Mouse (Mus musculus) limb, embryonic 12.5 days (tissue): ENCODE data around the gene Cxcl14. TPM values are rescaled to one million over a fixed set of nuclear protein-coding genes. Genes with fewer than 3 reads are reported as not detected.
A peak's percentile ranks its signal among the peaks of the same experiment; 100 is the strongest.

Source experiments
- ATAC-seq: fragments of 200-750 bp; cut with Nextera tagmentation; 2 replicates; pipeline ENCODE4 v1.8.0; 2017; ENCODE audit warnings: low read depth, moderate TSS enrichment; ENCODE audit not compliant: insufficient number of reproducible peaks, insufficient read depth, low FRiP score, low TSS enrichment
- H3K27ac ChIP-seq: fragments of 300-500 bp; sonication (generic); 2 replicates; pipeline ENCODE4 v1.5.1; 2016; ENCODE audit warnings: mild to moderate bottlenecking, moderate library complexity
- H3K27me3 ChIP-seq: fragments of 300-500 bp; sonication (generic); 2 replicates; pipeline ENCODE4 v1.6.1; 2016; ENCODE audit warnings: mild to moderate bottlenecking, moderate library complexity
- H3K36me3 ChIP-seq: fragments of 300-500 bp; sonication (generic); 2 replicates; pipeline ENCODE4 v1.6.1; 2016; ENCODE audit warnings: mild to moderate bottlenecking, moderate library complexity
- H3K4me1 ChIP-seq: fragments of 300-500 bp; sonication (generic); replicated peaks from 2 replicates; pipeline ENCODE4 v1.6.1; 2016
- H3K4me2 ChIP-seq: fragments of 300-500 bp; sonication (generic); 2 replicates; pipeline ENCODE4 v1.6.1; 2016; ENCODE audit warnings: mild to moderate bottlenecking, moderate library complexity
- H3K4me3 ChIP-seq: fragments of 300-500 bp; sonication (generic); replicated peaks from 2 replicates; pipeline ENCODE4 v1.5.1; 2016; ENCODE audit warnings: mild to moderate bottlenecking
- H3K9ac ChIP-seq: fragments of 300-500 bp; sonication (generic); replicated peaks from 2 replicates; pipeline ENCODE4 v1.6.1; 2016; ENCODE audit warnings: mild to moderate bottlenecking, moderate library complexity
- H3K9me3 ChIP-seq: fragments of 300-500 bp; sonication (generic); 2 replicates; pipeline ENCODE4 v1.6.1; 2016; ENCODE audit warnings: mild to moderate bottlenecking, moderate library complexity
- WGBS: fragments of 180-500 bp; shearing (Covaris S2); methylation state at CpG from one replicate; pipeline ENCODE4 v1.1.7; 2016; 5-methylcytosine and 5-hydroxymethylcytosine counted together
- polyA plus RNA-seq: library from polyadenylated mRNA; unstranded; fragments of >200 nt; fragmentation: Nextera tagmentation; extraction: Ambion mirVana; gene quantifications from 2 replicates; pipeline ENCODE4 v1.2.1, GENCODE M21; 2016

The Cxcl14 gene
- polyA plus RNA-seq, 1 experiment from 2014 or later = 342 TPM

DNA sequence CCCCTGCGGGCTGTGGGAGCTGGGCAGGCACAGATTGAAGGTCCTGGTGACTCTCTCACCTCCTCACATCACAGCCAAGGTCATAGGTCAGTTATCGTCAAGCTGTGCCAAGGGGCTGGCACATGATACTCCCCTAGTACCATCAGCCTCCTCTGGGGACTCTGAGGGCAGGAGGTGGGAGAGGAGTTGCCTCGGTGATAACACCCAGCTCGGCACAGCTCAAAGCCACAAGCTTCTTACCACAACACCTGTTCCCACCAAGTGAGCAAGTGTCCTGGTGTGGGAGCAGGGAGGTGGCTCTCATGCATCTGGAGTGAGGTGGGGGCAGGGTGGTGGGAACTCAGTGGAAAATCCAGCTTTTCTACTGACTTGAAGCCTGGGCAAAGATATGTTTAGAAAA is 34.1 kb downstream of the Cxcl14 start:
- no peak for ATAC-seq
- H3K27ac ChIP-seq = no peak overlapping the region
- no peak overlapping the region for H3K4me3 ChIP-seq
- H3K9me3 ChIP-seq = peaks cover 4% of the 10 kb centered on the region; the same call in 1 of the 2 replicates
- 41% methylated on average over 4 of the region's 4 CpGs for WGBS
- H3K9ac ChIP-seq = no peak overlapping the region
- H3K4me1 ChIP-seq = peaks cover 10% of the 10 kb centered on the region
- H3K36me3 ChIP-seq = no peaks in the 10 kb centered on the region
- peaks cover 67% of the 10 kb centered on the region for H3K27me3 ChIP-seq
- no peak overlapping the region for H3K4me2 ChIP-seq

DNA sequence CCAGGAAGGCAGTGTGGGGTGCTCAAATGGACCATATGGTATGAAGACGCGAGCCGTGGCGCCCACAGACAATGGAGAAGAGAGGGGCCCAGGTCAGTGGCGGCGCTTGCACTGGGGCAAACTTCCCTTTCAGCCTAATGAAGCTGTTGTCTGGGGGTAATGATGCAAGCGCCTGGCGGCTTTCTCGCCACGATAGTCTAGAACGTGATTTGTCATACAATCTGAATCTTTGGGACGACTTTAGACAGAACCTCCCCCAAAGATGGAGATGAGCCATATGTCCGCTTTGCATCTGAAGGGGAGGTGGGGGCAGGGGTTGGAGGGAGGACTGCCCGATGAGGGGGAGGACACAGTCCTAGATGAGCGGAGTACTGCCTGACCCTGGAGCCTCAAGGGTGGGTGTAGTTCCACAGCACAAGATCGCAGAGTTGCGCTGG is 36.0 kb downstream of the Cxcl14 start:
- peaks cover 82% of the 10 kb centered on the region for H3K27me3 ChIP-seq
- H3K9me3 ChIP-seq = peaks cover 4% of the 10 kb centered on the region; the same call in 1 of the 2 replicates
- H3K27ac ChIP-seq = no peak overlapping the region
- no peak overlapping the region for H3K4me3 ChIP-seq
- no peak for ATAC-seq
- no peaks in the 10 kb centered on the region for H3K36me3 ChIP-seq
- no peak overlapping the region for H3K9ac ChIP-seq
- H3K4me2 ChIP-seq = no peak overlapping the region
- H3K4me1 ChIP-seq = peaks cover 10% of the 10 kb centered on the region
- WGBS = under 1% methylated on average over 17 of the region's 17 CpGs

DNA sequence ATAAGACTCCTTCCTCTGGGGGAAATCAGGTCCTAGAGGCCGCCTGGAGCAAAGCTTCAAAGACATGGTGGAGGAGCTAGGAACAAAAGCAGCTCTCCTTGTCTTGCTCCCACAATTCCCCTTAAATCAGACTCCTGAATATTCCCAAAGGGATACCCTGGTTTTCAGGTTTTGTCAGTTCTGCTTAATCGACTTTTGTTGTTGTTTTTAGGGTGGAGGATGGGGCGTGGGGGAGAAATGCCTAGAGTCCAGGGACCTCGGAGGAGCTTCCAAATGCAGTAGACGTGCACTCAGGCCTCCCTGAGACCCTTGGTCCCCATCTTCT is 36.5 kb downstream of the Cxcl14 start:
- no peak overlapping the region for H3K4me2 ChIP-seq
- no peak overlapping the region for H3K4me3 ChIP-seq
- peaks cover 4% of the 10 kb centered on the region; the same call in 1 of the 2 replicates for H3K9me3 ChIP-seq
- WGBS = 2% methylated on average over 5 of the region's 5 CpGs
- H3K9ac ChIP-seq = no peak overlapping the region
- H3K4me1 ChIP-seq = peaks cover 10% of the 10 kb centered on the region
- H3K27ac ChIP-seq = no peak overlapping the region
- no peak for ATAC-seq
- H3K27me3 ChIP-seq = peaks cover 87% of the 10 kb centered on the region
- H3K36me3 ChIP-seq = no peaks in the 10 kb centered on the region

DNA sequence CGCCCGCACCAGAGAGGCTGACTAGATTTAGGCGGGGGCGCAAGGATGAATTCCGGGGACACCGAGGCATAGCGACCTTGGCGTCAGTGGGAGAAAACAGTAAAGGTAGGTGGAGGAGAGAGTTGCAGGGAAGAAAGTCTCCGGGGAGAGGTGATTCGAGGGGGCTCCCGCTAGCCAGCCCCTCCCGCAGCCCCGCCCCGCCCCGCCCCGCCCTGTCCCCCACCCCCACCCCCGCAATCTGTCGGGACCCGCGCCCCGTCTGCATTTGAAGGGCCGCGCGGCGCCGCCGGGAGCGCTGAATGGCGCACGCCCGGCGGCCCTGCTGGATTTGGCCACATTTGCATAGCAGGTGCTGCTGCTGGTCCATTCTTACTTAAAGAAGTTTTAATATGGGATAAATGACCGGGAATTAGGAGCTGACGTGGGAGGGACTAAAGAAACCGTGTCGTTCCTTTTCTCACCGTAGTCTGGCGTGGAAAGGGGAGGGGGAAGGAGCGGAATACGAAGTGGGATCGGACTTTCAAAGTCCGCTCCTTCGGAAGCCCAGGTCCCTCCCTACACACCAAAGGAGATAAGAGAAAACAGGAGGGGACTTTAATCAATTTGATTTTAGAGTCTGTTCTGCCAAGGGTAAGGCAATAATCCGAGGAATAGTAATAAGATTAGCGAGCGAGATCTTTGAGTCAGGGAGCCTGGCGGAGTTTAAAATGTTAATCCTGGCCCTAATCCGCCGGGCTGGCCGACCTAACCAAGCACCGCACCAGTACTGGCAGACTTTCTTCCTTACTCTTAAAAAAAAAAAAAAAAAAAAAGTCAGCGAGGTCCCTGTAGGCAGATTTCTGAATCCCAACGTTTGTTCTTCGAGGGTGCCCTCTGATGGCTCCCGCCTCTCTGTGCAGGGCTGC is 37.1 kb downstream of the Cxcl14 start:
- Histone ChIP-seq H3K27me3 (peaks cover 90% of the 10 kb centered on the region), H3K9me3 (no peaks in the 10 kb centered on the region), H3K9ac (no peak overlapping the region; the same call in 1 of the 2 replicates), H3K4me1 (peaks cover 10% of the 10 kb centered on the region), H3K4me3 (peak overlapping the region; percentile 33), H3K36me3 (no peaks in the 10 kb centered on the region), H3K27ac (no peak overlapping the region), H3K4me2 (peak overlapping the region; percentile 53)
- WGBS = under 1% methylated on average over 50 of the region's 55 CpGs
- ATAC-seq = no peak

DNA sequence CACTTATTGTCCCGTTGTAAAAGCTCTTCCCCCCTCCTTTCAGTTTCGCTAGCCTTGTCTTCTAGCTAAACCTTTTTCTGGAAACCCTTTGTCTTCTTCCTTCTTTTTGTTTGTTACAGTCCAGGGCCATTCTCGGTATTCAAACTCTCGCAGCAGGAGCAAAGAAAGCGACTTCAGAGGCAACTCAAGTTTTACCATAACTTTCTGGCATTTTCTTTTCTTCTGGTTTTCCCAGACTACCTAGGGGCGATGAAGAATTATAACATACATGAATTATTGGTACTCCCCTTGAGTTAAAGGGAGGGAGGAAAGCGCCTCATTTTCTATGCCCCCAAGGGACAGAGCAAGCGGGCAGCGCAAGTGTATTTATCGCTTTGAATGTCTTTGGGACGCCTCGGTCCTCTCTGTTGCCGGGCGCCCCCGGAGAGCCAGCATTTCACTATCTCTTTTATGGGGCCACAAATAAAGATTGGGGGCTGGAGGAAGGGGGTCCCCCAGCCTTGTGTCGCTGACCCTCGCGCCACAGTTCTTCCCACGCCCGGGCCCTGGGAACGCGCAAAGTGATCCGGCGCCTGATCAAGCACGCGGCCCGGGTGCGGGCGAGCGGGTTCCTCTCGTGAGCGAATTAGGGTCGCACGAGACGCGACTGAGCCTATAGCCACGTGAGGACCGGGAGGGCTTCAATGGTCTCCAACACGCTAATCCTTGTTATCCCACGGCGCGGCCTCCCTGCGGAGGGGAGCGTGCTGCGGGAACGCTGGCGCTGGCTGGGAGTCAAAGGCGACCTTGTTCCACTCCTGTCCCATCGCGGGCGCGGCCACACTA is 37.9 kb downstream of the Cxcl14 start:
- peaks cover 10% of the 10 kb centered on the region for H3K4me1 ChIP-seq
- H3K9me3 ChIP-seq = no peaks in the 10 kb centered on the region
- ATAC-seq = no peak
- WGBS = under 1% methylated on average over 52 of the region's 52 CpGs
- H3K4me2 ChIP-seq = peak overlapping the region; percentile 53
- no peak overlapping the region; the same call in 1 of the 2 replicates for H3K9ac ChIP-seq
- H3K27ac ChIP-seq = no peak overlapping the region
- peak overlapping the region; percentile 33 for H3K4me3 ChIP-seq
- no peaks in the 10 kb centered on the region for H3K36me3 ChIP-seq
- H3K27me3 ChIP-seq = peaks cover 99% of the 10 kb centered on the region

DNA sequence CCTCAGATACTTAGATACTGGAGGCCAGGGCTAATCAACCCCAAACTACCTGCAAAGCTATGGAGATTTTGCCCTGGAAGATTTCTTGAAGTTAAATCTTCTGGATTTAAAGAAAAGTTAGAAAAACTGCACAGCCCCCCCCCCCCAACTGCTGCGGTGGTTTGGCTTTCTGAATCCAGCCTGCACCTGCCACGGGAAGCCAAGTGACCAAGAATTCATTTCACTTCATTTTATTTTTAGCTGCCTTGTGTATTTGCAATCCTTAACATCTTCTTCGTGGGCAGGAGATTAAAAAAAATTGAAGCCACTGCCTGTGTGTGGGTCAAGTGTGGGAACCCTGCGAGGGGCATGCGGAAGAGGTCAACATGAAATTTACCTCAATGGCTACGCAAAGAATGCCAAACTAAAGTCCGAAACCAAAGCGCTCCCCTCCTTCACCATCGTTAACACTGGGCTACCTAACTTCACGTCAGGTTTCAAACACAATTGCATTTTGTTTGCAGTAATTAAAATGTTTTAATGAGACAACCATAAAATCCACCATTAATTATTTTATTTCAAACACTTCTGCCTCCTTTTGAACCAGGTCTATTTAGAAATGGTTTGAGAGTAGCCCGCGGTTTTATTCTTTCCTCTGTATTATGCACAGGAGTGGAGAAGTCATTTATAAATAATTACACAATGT is 38.7 kb downstream of the Cxcl14 start:
- Histone ChIP-seq H3K4me3 (no peak overlapping the region), H3K9ac (no peak overlapping the region), H3K36me3 (no peaks in the 10 kb centered on the region), H3K27me3 (peaks cover 99% of the 10 kb centered on the region), H3K4me2 (no peak overlapping the region), H3K27ac (no peak overlapping the region), H3K4me1 (peaks cover 13% of the 10 kb centered on the region), H3K9me3 (no peaks in the 10 kb centered on the region)
- WGBS = 5% methylated on average over 12 of the region's 12 CpGs
- ATAC-seq = no peak

DNA sequence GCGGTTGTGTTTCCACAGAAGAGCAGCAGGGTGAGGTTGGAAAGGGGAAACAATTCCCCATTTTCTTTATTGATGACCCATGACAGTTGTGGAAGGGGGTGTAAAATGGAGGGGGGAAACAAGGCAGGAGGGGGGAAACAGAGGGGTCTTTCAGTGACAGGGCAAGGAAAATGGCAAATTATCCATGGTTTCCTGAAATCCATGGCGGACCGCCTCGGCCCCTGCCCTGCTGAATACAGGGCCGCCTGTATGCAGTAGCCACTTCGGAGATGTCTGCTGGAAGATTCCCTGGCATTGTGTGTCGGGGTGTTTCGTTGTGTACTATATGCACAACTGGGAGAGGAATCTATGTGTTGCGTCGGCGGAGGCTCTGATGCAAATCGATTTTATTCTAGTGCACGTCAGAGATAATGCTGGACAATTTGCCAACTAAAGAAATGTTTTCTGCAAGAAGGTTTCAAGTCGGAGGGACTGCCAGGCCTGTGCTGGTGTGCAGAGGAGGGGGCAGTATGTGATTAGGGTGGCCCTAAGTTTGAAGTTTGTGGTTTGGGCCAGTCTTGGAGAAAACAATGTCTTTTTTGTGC is 39.5 kb downstream of the Cxcl14 start:
- no peak overlapping the region for H3K27ac ChIP-seq
- ATAC-seq = no peak
- WGBS = 11% methylated on average over 14 of the region's 14 CpGs
- H3K9ac ChIP-seq = no peak overlapping the region
- no peak overlapping the region for H3K4me2 ChIP-seq
- H3K4me3 ChIP-seq = no peak overlapping the region
- peaks cover 99% of the 10 kb centered on the region for H3K27me3 ChIP-seq
- H3K4me1 ChIP-seq = peaks cover 21% of the 10 kb centered on the region
- no peaks in the 10 kb centered on the region for H3K9me3 ChIP-seq
- no peaks in the 10 kb centered on the region for H3K36me3 ChIP-seq

DNA sequence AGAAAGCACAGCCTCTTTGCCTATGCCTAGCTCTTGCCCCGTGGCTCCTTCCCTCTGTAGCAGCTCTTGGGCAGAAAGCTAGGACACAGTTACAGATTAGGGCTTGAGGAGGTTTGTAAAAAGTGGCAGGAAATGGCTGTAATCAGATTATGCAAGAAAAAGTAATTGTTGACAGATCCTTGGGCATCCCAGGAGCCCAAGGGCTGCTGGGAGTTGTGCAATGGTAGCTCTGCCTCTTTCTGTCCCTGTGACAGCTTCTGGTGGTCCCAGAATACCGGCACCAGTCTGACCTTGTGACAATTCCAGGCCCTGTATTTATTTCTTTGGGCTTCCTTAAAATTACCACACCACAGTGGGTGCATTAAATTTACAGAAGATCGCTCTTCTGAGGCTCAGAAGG is 43.0 kb downstream of the Cxcl14 start:
- H3K36me3 ChIP-seq = no peaks in the 10 kb centered on the region
- H3K4me3 ChIP-seq = no peak overlapping the region
- WGBS = 5% methylated on average over 3 of the region's 3 CpGs
- peaks cover 99% of the 10 kb centered on the region for H3K27me3 ChIP-seq
- no peak overlapping the region for H3K9ac ChIP-seq
- no peak overlapping the region for H3K27ac ChIP-seq
- no peaks in the 10 kb centered on the region for H3K9me3 ChIP-seq
- ATAC-seq = no peak
- no peak overlapping the region for H3K4me2 ChIP-seq
- H3K4me1 ChIP-seq = peaks cover 25% of the 10 kb centered on the region

DNA sequence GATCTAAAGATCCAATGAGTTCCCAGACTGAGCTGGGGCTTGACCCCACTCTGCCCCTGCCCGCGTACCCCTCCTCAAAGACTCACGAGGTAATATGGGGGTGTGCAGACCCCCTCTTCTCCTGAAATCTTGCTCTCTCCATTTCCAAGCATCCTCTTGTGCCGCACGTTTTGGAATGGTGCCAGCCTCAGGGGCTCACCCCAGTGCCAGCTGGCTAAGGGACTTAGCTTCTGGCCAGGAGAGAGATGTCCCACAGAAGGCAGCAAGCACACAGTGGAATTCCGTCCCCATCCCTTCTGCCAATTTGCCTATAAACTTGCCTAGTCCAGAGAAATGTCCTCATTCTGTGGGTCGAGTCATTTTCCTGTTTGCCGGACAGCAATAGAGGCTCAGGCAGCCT is 43.6 kb downstream of the Cxcl14 start:
- Histone ChIP-seq H3K4me3 (peak overlapping the region; percentile 44; the same call in 1 of the 2 replicates), H3K4me2 (peak overlapping the region; percentile 72), H3K36me3 (no peaks in the 10 kb centered on the region), H3K9ac (no peak overlapping the region), H3K9me3 (no peaks in the 10 kb centered on the region), H3K4me1 (peaks cover 24% of the 10 kb centered on the region), H3K27ac (no peak overlapping the region), H3K27me3 (peaks cover 100% of the 10 kb centered on the region)
- no peak for ATAC-seq
- 9% methylated on average over 8 of the region's 8 CpGs for WGBS

DNA sequence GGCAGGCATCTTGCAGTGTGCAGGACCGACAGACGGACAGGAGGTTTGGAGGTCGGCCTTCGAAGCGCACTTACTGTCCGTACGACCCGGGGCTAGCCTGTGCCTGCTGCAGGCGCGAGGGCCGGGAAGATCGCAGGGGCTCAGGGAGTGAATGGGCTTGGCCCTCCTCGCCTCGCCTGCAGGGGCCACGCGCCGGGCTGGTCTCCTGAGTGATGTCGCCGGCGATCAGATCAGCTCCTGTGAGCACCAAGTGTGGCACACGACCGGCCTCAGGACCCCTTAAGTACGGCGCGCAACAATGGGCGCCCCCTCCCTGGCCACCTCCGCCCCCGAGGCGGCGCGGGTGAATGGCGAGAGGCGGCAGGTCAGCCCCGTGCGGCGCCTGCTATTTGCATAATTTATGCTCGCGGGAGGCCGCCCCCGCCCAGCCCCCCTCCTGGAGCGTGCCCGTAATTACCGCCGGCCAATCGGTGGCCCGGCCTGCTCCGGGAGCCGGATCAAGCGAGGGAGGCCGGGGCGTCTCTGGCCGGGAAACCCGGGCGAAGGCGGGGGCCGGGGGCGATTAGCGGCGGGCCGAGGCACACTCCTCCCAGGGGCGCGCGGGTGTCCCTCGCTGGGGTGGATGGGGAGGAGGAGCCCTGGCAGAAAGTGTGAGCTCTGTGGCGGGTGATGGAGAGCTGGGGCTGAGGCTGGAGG is 44.3 kb downstream of the Cxcl14 start, which contains the start of gene Neurog1:
TSS of gene Neurog1 (minus strand) at position 240 of the 696 bp plus-strand sequence.
- no peak within 1 kb of the TSS for H3K27ac ChIP-seq

More for the DNA sequence above, 44.3 kb downstream of the Cxcl14 start, which contains the start of gene Neurog1:
- 1% methylated on average over 65 of the region's 65 CpGs for WGBS
- Histone ChIP-seq H3K9me3 (no peaks in the 10 kb centered on the region), H3K4me3 (peak within 1 kb of the TSS; percentile 44), H3K27me3 (peaks cover 100% of the 10 kb centered on the region), H3K4me1 (peaks cover 24% of the 10 kb centered on the region), H3K9ac (peak within 1 kb of the TSS; percentile 44; the same call in 1 of the 2 replicates), H3K4me2 (peak within 1 kb of the TSS; percentile 72), H3K36me3 (no peaks in the 10 kb centered on the region)
- ATAC-seq = no peak; the same call in 1 of the 2 replicates
